Mouse (Mus musculus): ENCODE measurements around the gene Acr.

DNA sequence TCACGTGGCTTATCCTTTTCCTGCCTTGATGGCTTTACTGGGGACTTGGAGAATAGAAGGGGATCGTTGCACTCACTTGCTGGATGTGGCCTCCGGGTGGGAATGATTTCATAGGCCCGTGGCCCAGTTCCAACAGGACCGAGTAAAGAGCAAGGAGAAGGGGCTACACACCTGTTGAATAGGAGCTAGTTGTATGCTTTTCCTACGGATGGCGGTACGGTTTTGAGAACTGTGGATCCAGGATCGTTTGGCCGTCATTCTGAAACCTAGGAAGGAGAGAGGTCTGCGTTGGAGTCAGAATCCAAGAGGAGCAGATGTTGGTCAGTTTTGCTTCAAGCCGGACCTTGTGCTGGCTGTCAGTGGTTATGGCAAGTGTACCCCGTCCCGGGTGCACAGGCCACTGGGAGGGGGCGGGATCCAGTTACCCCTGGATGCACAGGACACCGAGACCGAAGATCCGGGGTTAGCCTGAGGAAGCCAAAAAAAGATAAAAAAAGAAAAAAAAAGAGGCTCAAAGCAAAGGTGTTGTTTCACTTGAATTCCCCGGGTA lies 41.3 kb upstream of the Acr start:
- TF ChIP-seq CEBPB (IDR thresholded peaks at IDR 0.05; ENCODE audit: low read depth) (no peak), FOSL1 (IDR thresholded peaks at IDR 0.05; ENCODE audit: insufficient read depth, low read length, poor library complexity, severe bottlenecking) (no peak), CTCF (IDR thresholded peaks at IDR 0.05; ENCODE audit: control insufficient read depth, insufficient read depth, insufficient read length) (no peak), MYOD1 (IDR thresholded peaks at IDR 0.05; ENCODE audit: control insufficient read depth, insufficient read length, low read depth) (no peak), MAX (IDR thresholded peaks at IDR 0.05) (no peak), USF1 (IDR thresholded peaks at IDR 0.05; ENCODE audit: low read depth) (no peak)
